Mouse (Mus musculus): ENCODE measurements around the gene Faap20.
"Not testable (repeated sequence)": the region's sequence is repeated elsewhere in the genome, so short reads cannot be mapped to it uniquely, and the experiment has no call there.

Gene Faap20

GRCm38 (mm10) chr4:155245770-155246492, 3.7 kb upstream of the Faap20 start:
- no peak for DNase-seq (ENCODE audit: low read depth, low spot score)

GRCm38 (mm10) chr4:155246691-155247105, 2.9 kb upstream of the Faap20 start:
- no peak for DNase-seq (ENCODE audit: low read depth, low spot score)

- not testable (repeated sequence) for DNase-seq (ENCODE audit: low read depth, low spot score)
Observed at GRCm38 (mm10) chr4:155248054-155248453, 1.5 kb upstream of the Faap20 start.

GRCm38 (mm10) chr4:155249257-155249647, 350 bp upstream of the Faap20 start:
- DNase-seq (ENCODE audit: low read depth, low spot score) = peak; percentile 95

- peak; percentile 21 for DNase-seq (ENCODE audit: low read depth, low spot score)
Observed at GRCm38 (mm10) chr4:155250361-155251117, 937 bp downstream of the Faap20 start.

GRCm38 (mm10) chr4:155251147-155251546, 1.5 kb downstream of the Faap20 start:
- DNase-seq (ENCODE audit: low read depth, low spot score) = no peak

- no peak for DNase-seq (ENCODE audit: low read depth, low spot score)
Observed at GRCm38 (mm10) chr4:155252253-155252652, 2.7 kb downstream of the Faap20 start.

- no peak for DNase-seq (ENCODE audit: low read depth, low spot score)
Observed at GRCm38 (mm10) chr4:155264521-155265321, 15.1 kb downstream of the Faap20 start.

- DNase-seq (ENCODE audit: low read depth, low spot score) = no peak
Observed at GRCm38 (mm10) chr4:155267047-155267543, 17.5 kb downstream of the Faap20 start.

GRCm38 (mm10) chr4:155267639-155268175, 18.1 kb downstream of the Faap20 start:
- no peak for DNase-seq (ENCODE audit: low read depth, low spot score)

- DNase-seq (ENCODE audit: low read depth, low spot score) = peak; percentile 58
Observed at GRCm38 (mm10) chr4:155268382-155268781, 18.8 kb downstream of the Faap20 start.

- DNase-seq (ENCODE audit: low read depth, low spot score) = no peak
Observed at GRCm38 (mm10) chr4:155274451-155274850, 24.8 kb downstream of the Faap20 start.

GRCm38 (mm10) chr4:155274851-155275250, 25.2 kb downstream of the Faap20 start:
- DNase-seq (ENCODE audit: low read depth, low spot score) = no peak

GRCm38 (mm10) chr4:155277963-155278362, 28.4 kb downstream of the Faap20 start:
- no peak for DNase-seq (ENCODE audit: low read depth, low spot score)

- DNase-seq (ENCODE audit: low read depth, low spot score) = peak; percentile 58
Observed at GRCm38 (mm10) chr4:155279054-155279453, 29.5 kb downstream of the Faap20 start.

GRCm38 (mm10) chr4:155279926-155280767, 30.5 kb downstream of the Faap20 start:
- peak; percentile 66 for DNase-seq (ENCODE audit: low read depth, low spot score)

GRCm38 (mm10) chr4:155280768-155281121, 31.1 kb downstream of the Faap20 start:
- no peak for DNase-seq (ENCODE audit: low read depth, low spot score)

GRCm38 (mm10) chr4:155281227-155281626, 31.6 kb downstream of the Faap20 start:
- no peak for DNase-seq (ENCODE audit: low read depth, low spot score)

- no peak for DNase-seq (ENCODE audit: low read depth, low spot score)
Observed at GRCm38 (mm10) chr4:155281652-155282051, 32.0 kb downstream of the Faap20 start.

GRCm38 (mm10) chr4:155282231-155282630, 32.6 kb downstream of the Faap20 start:
- DNase-seq (ENCODE audit: low read depth, low spot score) = no peak

GRCm38 (mm10) chr4:155283001-155283503, 33.5 kb downstream of the Faap20 start:
- no peak for DNase-seq (ENCODE audit: low read depth, low spot score)

Measured in ES-CJ7 (cell line).